Mouse (Mus musculus): ENCODE measurements around the gene Tbx2.

Gene Tbx2

GRCm38 (mm10) chr11:85889730-85890562 is 57.6 kb downstream of the Tbx2 start:
- DNase-seq: no peak

GRCm38 (mm10) chr11:85890563-85890845 is 58.2 kb downstream of the Tbx2 start:
- DNase-seq: no peak

- no peak for DNase-seq
Measured at GRCm38 (mm10) chr11:85891010-85891691, 58.8 kb downstream of the Tbx2 start.

All from right cerebral cortex, postnatal 14 days (tissue).